Mouse (Mus musculus): ENCODE data around the gene 1300017J02Rik. TPM values are rescaled to one million over a fixed set of nuclear protein-coding genes. Genes with fewer than 3 reads are reported as not detected.
"Not testable (repeated sequence)": the region's sequence is repeated elsewhere in the genome, so short reads cannot be mapped to it uniquely, and the experiment has no call there.

1300017J02Rik gene
- 0.22 and 0.47 TPM in 2 replicates for polyA plus RNA-seq (2012; rRNA removed)

DNA sequence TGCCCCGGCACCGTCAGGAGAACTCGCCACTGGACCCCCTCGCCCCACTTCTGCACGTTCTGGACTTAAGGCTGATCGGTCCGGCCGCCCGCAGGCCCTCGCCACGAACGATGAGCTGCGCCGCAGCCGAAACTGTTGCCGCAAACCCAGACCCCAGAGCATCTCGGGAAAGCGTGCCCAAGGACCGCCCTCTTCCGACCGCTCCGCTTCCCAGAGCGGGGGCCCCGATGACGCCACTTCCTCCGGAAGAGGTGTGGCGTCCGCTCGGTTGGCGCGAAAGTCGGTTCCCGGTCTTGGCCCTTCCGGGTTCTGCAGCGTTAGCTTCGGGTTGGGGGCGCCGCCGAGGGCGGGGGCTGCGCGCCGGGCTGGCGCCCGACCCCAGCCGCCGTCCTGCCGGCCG lies at the start of gene 1300017J02Rik, which contains the start of gene Topbp1:
TSS of gene 1300017J02Rik (minus strand) at position 156 of the 400 bp plus-strand sequence.
TSS of gene Topbp1 (plus strand) at position 289 of the 400 bp plus-strand sequence.
- DNase-seq (ENCODE audit: low read depth) = peak; percentile 98
- TF ChIP-seq POLR2A (IDR thresholded peaks at IDR 0.05; ENCODE audit: borderline replicate concordance, extremely low read depth, insufficient read depth, insufficient read length, poor library complexity, severe bottlenecking) (peak; percentile 88; the same call in 1 of the 2 replicates), CTCF (IDR thresholded peaks at IDR 0.05; ENCODE audit: borderline replicate concordance, extremely low read depth, insufficient read depth, insufficient read length) (no peak)

DNA sequence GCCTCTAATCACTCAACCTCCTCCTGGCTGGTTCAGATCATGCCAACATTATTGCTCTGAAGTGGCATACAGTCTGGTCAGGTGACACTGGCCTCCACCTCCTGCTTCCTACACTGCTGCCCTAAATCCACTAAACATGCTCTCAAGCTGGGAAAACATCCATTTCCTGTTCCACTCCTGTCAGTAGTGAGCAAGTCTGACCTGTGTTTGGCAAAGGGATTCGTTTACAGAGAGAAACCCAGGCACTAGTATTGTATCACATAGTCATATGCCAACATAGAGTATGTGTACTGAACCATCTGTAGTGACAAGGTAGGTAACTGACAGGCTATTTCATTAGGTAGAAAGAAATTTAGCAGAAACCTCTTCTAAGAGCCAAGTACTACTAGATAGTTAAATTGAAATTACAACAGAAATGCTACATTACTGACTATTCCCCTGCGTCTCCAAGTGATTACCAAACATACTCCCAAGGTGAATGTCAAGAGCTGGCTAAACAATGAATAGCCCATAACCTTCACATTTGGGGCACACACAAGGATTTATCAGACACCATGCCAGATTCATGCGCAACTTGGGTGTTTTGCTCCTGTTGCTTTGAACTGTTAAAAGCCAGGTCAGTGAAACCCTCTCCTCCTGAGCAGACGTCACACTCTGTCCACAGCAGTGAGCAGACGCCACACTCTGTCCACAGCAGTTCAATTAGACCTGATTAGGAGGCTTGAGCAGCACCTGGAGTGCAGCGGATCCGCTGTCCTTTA lies 48.8 kb upstream of the 1300017J02Rik start:
- DNase-seq (ENCODE audit: low read depth) = not testable (repeated sequence)

DNA sequence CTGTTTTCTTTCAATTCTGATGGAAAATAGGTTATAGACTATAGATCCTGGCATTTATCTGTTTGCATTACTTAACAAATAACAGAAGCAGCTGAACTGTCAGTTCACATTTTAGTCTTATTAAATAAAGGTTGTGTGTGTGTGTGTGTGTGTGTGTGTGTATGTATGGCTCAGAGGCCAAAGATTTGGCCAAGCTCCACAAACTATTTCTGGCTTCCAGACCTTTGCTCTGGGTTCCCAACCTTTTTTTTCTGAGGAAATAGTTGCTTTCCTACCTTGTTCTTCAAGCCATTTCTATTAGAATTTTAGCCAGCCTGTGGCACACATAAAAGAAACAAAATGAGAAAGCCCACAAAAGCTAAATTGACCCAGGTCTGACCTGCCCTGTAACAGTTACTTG lies 43.9 kb upstream of the 1300017J02Rik start:
- no peak for TF ChIP-seq CTCF (IDR thresholded peaks at IDR 0.05; ENCODE audit: borderline replicate concordance, extremely low read depth, insufficient read depth, insufficient read length)
- TF ChIP-seq POLR2A (IDR thresholded peaks at IDR 0.05; ENCODE audit: borderline replicate concordance, extremely low read depth, insufficient read depth, insufficient read length, poor library complexity, severe bottlenecking) = no peak
- DNase-seq (ENCODE audit: low read depth) = no peak

DNA sequence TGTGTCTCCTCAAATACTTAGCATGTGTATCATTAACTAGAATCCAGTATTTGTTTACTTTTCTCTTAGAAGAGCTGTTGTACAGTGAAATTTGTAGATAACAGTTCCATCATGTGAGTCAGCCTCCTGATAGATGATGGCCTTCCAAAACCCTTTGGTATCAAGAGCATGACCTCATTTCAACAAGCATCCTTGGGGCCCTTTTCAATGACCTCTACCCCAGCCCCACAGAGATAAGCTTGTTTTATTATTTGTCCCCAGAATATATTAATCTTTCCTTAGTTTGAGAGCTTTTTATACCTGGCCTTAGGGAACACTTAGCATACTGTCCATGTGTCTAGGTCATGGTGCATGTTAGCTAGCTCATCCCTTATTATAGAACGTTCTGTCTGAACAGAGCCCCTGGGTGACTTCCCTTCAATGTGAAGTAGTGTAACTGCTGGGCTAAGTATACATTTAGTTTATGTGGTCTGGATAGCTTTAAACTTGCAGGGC lies 43.2 kb upstream of the 1300017J02Rik start:
- DNase-seq (ENCODE audit: low read depth) = no peak
- TF ChIP-seq POLR2A (IDR thresholded peaks at IDR 0.05; ENCODE audit: borderline replicate concordance, extremely low read depth, insufficient read depth, insufficient read length, poor library complexity, severe bottlenecking) (no peak), CTCF (IDR thresholded peaks at IDR 0.05; ENCODE audit: borderline replicate concordance, extremely low read depth, insufficient read depth, insufficient read length) (no peak)

DNA sequence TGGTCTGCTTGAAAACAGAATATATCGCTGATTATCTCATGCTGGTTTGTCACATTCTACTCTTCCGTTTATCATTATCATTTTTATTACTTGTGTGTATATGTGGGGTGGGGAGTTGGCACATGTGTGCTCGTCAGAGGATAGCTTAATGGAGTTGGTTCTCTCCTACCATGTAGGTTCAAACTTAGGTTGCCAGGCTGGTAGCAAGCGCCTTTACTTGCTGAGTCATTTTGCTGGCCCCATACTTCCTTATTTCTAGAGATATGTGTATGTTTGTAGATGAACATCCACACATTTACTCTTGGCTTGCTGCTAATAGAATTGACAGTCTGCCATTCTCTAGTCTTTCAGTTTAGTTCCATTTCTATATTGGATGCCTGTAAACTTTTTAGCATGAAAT lies 42.2 kb upstream of the 1300017J02Rik start:
- TF ChIP-seq CTCF (IDR thresholded peaks at IDR 0.05; ENCODE audit: borderline replicate concordance, extremely low read depth, insufficient read depth, insufficient read length) (no peak), POLR2A (IDR thresholded peaks at IDR 0.05; ENCODE audit: borderline replicate concordance, extremely low read depth, insufficient read depth, insufficient read length, poor library complexity, severe bottlenecking) (no peak)
- DNase-seq (ENCODE audit: low read depth) = no peak

DNA sequence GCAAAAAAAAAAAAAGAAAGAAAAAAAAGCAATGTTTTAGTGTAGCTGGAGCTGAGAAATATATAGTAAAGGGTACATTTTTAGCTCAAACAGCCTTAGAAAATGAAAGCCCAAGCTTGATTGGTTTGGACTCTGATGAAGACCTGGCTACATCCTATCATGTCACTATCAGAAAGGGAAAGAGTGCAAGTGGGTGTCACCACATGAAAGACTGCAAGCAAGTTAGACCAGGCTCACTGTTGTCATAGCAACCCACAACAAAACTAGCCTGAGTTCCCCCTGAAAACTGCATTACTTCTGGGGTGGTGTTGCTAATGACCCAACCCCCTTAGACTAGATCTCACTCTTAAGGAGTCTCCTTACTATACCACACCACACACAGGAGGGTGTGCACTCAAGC lies 32.0 kb upstream of the 1300017J02Rik start:
- TF ChIP-seq CTCF (IDR thresholded peaks at IDR 0.05; ENCODE audit: borderline replicate concordance, extremely low read depth, insufficient read depth, insufficient read length) (no peak), POLR2A (IDR thresholded peaks at IDR 0.05; ENCODE audit: borderline replicate concordance, extremely low read depth, insufficient read depth, insufficient read length, poor library complexity, severe bottlenecking) (no peak)
- no peak for DNase-seq (ENCODE audit: low read depth)

DNA sequence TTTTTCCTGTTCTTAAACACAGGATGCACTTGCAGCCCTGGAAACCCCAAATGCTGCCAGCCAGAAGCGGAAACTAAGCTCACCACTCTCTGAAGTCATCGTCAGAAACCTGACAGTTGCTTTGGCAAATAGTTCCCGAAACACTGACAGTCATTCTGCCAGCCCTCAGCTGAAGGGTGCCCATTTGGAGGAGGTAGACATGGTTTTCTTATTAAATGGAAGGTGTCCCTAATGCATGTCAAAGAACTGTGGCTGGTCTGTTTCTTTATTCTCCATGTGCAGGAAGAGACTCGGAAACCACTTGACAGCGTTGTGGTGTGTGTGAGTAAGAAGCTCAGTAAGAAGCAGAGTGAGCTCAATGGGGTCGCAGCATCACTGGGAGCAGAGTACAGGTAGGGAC lies 27.8 kb upstream of the 1300017J02Rik start:
- DNase-seq (ENCODE audit: low read depth) = no peak
- no peak for TF ChIP-seq POLR2A (IDR thresholded peaks at IDR 0.05; ENCODE audit: borderline replicate concordance, extremely low read depth, insufficient read depth, insufficient read length, poor library complexity, severe bottlenecking)
- no peak for TF ChIP-seq CTCF (IDR thresholded peaks at IDR 0.05; ENCODE audit: borderline replicate concordance, extremely low read depth, insufficient read depth, insufficient read length)

DNA sequence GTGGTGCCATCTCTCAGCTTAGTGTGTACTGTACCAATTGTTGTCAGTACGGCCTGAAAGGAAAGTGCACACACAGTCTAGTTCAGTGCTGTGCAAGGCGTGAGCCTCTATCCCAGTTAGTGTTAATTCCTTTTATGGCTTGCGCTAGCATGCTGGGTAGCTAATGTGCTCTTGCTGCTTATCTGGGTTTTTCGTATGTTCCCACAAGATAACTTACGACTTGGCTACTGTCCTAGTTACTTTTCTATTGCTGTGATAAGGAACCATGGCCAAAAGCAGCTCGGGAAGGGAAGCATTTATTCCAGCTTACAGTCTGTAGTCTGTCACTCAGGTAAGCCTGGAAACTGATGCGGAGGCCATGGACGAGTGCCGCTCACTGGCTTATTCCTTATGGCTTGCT lies 21.6 kb upstream of the 1300017J02Rik start:
- no peak for DNase-seq (ENCODE audit: low read depth)
- TF ChIP-seq CTCF (IDR thresholded peaks at IDR 0.05; ENCODE audit: borderline replicate concordance, extremely low read depth, insufficient read depth, insufficient read length) = no peak

DNA sequence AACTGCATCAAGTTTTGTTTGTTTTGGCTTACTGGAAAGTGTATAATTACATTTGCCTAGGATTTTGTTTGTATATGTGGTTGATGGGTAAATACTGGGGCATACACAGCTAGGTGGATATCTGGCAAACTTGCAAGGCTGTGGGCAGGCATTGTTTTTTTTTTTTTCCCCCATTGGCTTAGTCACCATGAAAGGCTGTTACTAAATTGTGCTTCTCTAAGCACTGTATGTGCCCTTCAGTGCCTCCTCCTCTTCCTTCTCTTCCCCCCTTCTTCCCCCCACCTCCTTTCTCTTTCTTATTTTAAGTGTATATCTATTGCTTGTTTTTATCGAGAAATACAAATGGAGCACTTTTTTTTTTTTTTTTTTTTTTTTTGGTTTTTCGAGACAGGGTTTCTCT lies 19.8 kb upstream of the 1300017J02Rik start:
- no peak for DNase-seq (ENCODE audit: low read depth)

DNA sequence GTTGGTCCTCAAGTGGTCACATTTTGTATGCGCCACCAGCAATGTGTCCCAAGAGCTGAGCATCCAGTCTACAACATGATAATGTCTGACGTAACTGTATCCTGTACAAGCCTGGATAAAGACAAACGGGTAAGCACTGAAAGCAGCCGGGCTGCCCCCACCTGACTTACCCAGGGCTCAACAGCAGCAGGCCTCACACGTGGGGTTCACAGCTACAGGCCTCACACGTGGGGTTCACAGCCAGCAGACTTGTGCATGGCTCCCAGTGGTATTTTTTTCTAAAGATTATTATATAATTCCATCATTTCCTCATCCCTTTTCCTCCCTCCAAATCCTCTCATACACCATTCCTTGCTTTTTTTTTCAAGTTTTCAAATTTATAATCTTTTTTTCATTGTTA lies 5.0 kb upstream of the 1300017J02Rik start:
- TF ChIP-seq CTCF (IDR thresholded peaks at IDR 0.05; ENCODE audit: borderline replicate concordance, extremely low read depth, insufficient read depth, insufficient read length) = no peak
- no peak for TF ChIP-seq POLR2A (IDR thresholded peaks at IDR 0.05; ENCODE audit: borderline replicate concordance, extremely low read depth, insufficient read depth, insufficient read length, poor library complexity, severe bottlenecking)
- no peak for DNase-seq (ENCODE audit: low read depth)

More for the DNA sequence above, 19.8 kb upstream of the 1300017J02Rik start:
- TF ChIP-seq CTCF (IDR thresholded peaks at IDR 0.05; ENCODE audit: borderline replicate concordance, extremely low read depth, insufficient read depth, insufficient read length) = no peak
- TF ChIP-seq POLR2A (IDR thresholded peaks at IDR 0.05; ENCODE audit: borderline replicate concordance, extremely low read depth, insufficient read depth, insufficient read length, poor library complexity, severe bottlenecking) = no peak

DNA sequence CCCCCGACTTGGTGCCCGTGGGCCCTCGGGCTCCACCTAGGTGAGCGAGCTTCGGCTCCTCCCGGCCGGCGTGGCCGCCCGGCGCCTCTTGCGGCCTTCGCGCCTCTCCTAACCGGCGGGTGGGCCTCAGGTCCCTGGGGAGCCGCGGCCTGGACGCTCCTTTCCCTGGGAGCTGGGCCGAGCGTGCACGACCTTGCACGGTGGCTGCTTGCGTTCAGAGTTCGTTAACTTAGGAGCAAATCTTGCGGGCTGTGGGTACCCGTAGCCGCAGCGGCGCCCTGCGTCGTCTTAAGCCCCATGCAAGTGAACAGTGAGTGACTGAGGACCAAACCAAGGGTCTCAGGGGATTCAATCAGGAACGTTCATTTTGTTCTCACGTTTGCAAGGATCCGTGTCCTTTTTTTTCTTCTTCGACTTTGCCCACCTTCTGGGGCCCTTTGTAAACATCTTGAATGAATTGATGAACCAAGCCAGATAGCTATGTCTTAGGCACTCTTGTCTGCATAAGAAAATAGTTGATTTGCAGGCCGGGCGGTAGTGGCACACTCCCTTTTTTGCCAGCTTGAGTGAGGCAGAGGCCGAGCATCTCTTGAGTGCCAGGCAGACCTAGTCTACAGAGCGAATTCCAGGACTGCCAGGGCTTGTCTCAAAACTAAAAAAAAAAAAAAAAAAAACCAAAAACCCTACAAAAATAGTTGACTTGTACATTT lies 605 bp upstream of the 1300017J02Rik start:
- TF ChIP-seq CTCF (IDR thresholded peaks at IDR 0.05; ENCODE audit: borderline replicate concordance, extremely low read depth, insufficient read depth, insufficient read length) = no peak
- TF ChIP-seq POLR2A (IDR thresholded peaks at IDR 0.05; ENCODE audit: borderline replicate concordance, extremely low read depth, insufficient read depth, insufficient read length, poor library complexity, severe bottlenecking) = no peak
- peak; percentile 65 for DNase-seq (ENCODE audit: low read depth)

DNA sequence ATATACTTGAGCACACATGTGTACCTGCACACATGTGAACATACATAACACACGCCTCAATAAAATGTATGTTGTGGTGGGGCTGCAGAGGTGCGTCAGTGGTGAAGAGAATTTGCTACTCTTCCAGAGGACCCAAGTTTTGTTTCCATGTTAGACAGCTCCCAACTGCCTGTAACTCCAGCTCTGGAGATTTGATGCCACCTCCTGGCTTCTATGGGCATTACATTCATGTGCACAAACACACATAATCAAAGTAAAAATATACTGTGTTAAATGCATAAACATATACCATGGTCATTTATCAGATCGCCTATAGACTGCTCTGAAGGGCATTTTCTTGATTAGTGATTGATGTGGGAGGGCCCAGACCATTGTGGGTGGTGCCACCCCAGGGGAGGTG lies 2.2 kb downstream of the 1300017J02Rik start:
- peak; percentile 80 for DNase-seq (ENCODE audit: low read depth)

More for the DNA sequence above, 2.2 kb downstream of the 1300017J02Rik start:
- peak; percentile 71; the same call in 1 of the 2 replicates for TF ChIP-seq CTCF (IDR thresholded peaks at IDR 0.05; ENCODE audit: borderline replicate concordance, extremely low read depth, insufficient read depth, insufficient read length)
- no peak for TF ChIP-seq POLR2A (IDR thresholded peaks at IDR 0.05; ENCODE audit: borderline replicate concordance, extremely low read depth, insufficient read depth, insufficient read length, poor library complexity, severe bottlenecking)
